In genomic region chr13:43203641-43204040, GRCm38 (mm10) we compare ENCODE assay signal across 13 mouse cellular contexts. TPM values are rescaled to one million over a fixed set of nuclear protein-coding genes. Genes with fewer than 3 reads are reported as not detected.
DNase-seq lines count a peak whose midpoint lies in the region; ATAC-seq and TF ChIP-seq lines count a peak whose summit lies in the region.
"Had no signal": no experiment of that assay in that cellular context is flagged by ENCODE, and none has a peak within 500 bp of the region (broad histone marks: within the 10 kb centered on the region; RNA-seq: fewer than 3 reads in every experiment).

No protein-coding gene starts in this region.

- H3K9me3 ChIP-seq in lung, postnatal 0 days (ENCODE audit: low read length) = no peaks in the 10 kb centered on the region
- H3K9me3 ChIP-seq: hindbrain, embryonic 12.5 days; intestine, embryonic 15.5 days; limb, embryonic 13.5 days; midbrain, embryonic 12.5 days had no signal

- TF ChIP-seq EP300 in lung, postnatal 0 days (IDR thresholded peaks at IDR 0.05) = no peak

- H3K27ac ChIP-seq in layer of hippocampus, adult 2 months = peak overlapping the region; percentile 73
- peak overlapping the region; percentile 64 for H3K27ac ChIP-seq in lung, postnatal 0 days (ENCODE audit: low read length)
- H3K27ac ChIP-seq: hindbrain, embryonic 12.5 days; intestine, embryonic 15.5 days; limb, embryonic 13.5 days; midbrain, embryonic 12.5 days had no signal

- no peaks in the 10 kb centered on the region for H3K36me3 ChIP-seq in lung, postnatal 0 days (ENCODE audit: insufficient read depth, low read length)
- H3K36me3 ChIP-seq: hindbrain, embryonic 12.5 days; intestine, embryonic 15.5 days; limb, embryonic 13.5 days; midbrain, embryonic 12.5 days had no signal

- H3K4me2 ChIP-seq in lung, postnatal 0 days (replicated peaks; ENCODE audit: low read depth, low read length) = no peak overlapping the region
- H3K4me2 ChIP-seq: hindbrain, embryonic 12.5 days; intestine, embryonic 15.5 days; limb, embryonic 13.5 days; midbrain, embryonic 12.5 days had no signal

- H3K4me1 ChIP-seq in lung, postnatal 0 days (ENCODE audit: insufficient read depth, low read depth, low read length) = peaks cover 11% of the 10 kb centered on the region; the same call in 1 of the 2 replicates
- H3K4me1 ChIP-seq: intestine, embryonic 15.5 days; midbrain, embryonic 12.5 days had no signal

- no peak for TF ChIP-seq CTCF in layer of hippocampus, adult 2 months (conservative IDR thresholded peaks at IDR 0.05)
- TF ChIP-seq CTCF in lung, postnatal 0 days (IDR thresholded peaks at IDR 0.05) = peak; percentile 40

- H3K9ac ChIP-seq in lung, postnatal 0 days (replicated peaks; ENCODE audit: low read depth) = no peak overlapping the region
- H3K9ac ChIP-seq: hindbrain, embryonic 12.5 days; intestine, embryonic 15.5 days; limb, embryonic 13.5 days; midbrain, embryonic 12.5 days had no signal

- 21% methylated on average over 5 of the region's 5 CpGs for WGBS in lung, postnatal 0 days

- ATAC-seq in lung, postnatal 0 days = peak; percentile 37
- ATAC-seq: intestine, embryonic 15.5 days had no signal

- peak; percentile 82 for DNase-seq in cerebellum, adult 9-10 months
- DNase-seq in cerebellum, adult 11 months = no peak
- no peak for DNase-seq in layer of hippocampus, adult 2 months (ENCODE audit: low spot score in 2 of 2)
- DNase-seq in layer of hippocampus, adult 9-11 months = no peak
- DNase-seq in brain, adult 2 months (ENCODE audit: low read depth, low spot score) = peak; percentile 74
- DNase-seq in lung, postnatal 0 days (ENCODE audit: low spot score) = peak; percentile 57
- DNase-seq in T-cell, adult 2 months (ENCODE audit: low spot score) = no peak
- no peak for DNase-seq in layer of hippocampus, adult 9-10 months (ENCODE audit: low spot score)
- DNase-seq: thymus, adult 2 months had no signal

- no peak overlapping the region for H3K4me3 ChIP-seq in layer of hippocampus, adult 2 months
- H3K4me3 ChIP-seq in lung, postnatal 0 days (ENCODE audit: low read depth, low read length) = no peak overlapping the region
- H3K4me3 ChIP-seq: hindbrain, embryonic 12.5 days; intestine, embryonic 15.5 days; limb, embryonic 13.5 days; midbrain, embryonic 12.5 days had no signal

- H3K27me3 ChIP-seq in lung, postnatal 0 days (replicated peaks; ENCODE audit: insufficient read depth, low read length) = no peaks in the 10 kb centered on the region
- H3K27me3 ChIP-seq: hindbrain, embryonic 12.5 days; intestine, embryonic 15.5 days had no signal

RNA-seq across cellular contexts. Expression of gene Tbc1d7, which starts 32.3 kb away (rescaled TPM):
- 10 to 100 TPM; 26.0 to 27.2 TPM for total RNA-seq in layer of hippocampus, adult 2 months (2021)
- polyA plus RNA-seq in lung, postnatal 0 days (2015; fragmentation: Nextera tagmentation; extraction: Ambion mirVana) = 25.4 and 27.5 TPM in 2 replicates

Comparison
In these comparisons a context has a peak if more than half of its experiments do, and no peak if none do; other contexts are left out.
1. DNase-seq: peak in cerebellum, adult 9-10 months (single experiment), brain, adult 2 months (single experiment) and lung, postnatal 0 days (single experiment); none in cerebellum, adult 11 months (single experiment), layer of hippocampus, adult 2 months (0 of 2), layer of hippocampus, adult 9-11 months (single experiment), T-cell, adult 2 months (single experiment) and layer of hippocampus, adult 9-10 months (single experiment).